Mouse (Mus musculus): ENCODE results near the gene Pls1. TPM values are rescaled to one million over a fixed set of nuclear protein-coding genes. Genes with fewer than 3 reads are reported as not detected.

Gene Pls1
- polyA plus RNA-seq (2012): not detected in 2 replicates

GRCm38 (mm10) chr9:95844825-95845460 is at the start of gene Pls1:
Gene Pls1 (minus strand): TSS chr9:95845311.
- no peak for TF ChIP-seq GATA1 (IDR thresholded peaks at IDR 0.05; ENCODE audit: low read length)

GRCm38 (mm10) chr9:95882751-95883150 is 37.6 kb upstream of the Pls1 start:
- TF ChIP-seq GATA1 (IDR thresholded peaks at IDR 0.05; ENCODE audit: low read length): no peak

GRCm38 (mm10) chr9:95878246-95878645 is 33.1 kb upstream of the Pls1 start:
- no peak for TF ChIP-seq GATA1 (IDR thresholded peaks at IDR 0.05; ENCODE audit: low read length)

DNA sequence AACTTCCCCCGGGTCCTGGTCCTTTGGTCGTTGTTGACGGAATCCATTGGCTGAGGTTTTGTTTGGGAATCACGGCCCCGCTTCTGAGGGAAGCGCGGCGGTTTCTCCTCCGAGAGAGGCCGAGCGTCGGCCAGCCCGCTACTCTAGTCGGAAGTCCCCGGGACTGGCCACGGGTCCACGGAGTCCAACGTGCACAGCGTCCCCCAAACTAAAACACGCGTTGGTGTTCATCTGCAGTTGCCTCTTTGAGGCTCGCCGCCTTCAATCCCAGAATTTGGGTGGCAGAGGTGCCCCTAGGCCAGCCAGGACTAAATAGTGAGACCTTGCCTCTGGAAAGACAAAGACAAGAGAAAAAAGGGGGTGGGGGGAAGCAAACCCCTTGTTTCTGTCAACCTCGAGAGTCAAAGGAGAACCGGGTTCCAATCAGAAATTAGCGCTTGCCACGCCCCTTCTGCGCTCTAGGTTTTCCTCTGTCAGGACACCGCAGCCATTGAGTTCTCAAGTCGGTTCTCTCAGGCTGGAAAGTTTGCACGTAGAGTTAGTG is 13.0 kb upstream of the Pls1 start:
- no peak for TF ChIP-seq GATA1 (IDR thresholded peaks at IDR 0.05; ENCODE audit: low read length)

GRCm38 (mm10) chr9:95857414-95858026 is 12.4 kb upstream of the Pls1 start, which contains the start of gene Atr:
Gene Atr (plus strand): TSS chr9:95857597.
- no peak for TF ChIP-seq GATA1 (IDR thresholded peaks at IDR 0.05; ENCODE audit: low read length)

DNA sequence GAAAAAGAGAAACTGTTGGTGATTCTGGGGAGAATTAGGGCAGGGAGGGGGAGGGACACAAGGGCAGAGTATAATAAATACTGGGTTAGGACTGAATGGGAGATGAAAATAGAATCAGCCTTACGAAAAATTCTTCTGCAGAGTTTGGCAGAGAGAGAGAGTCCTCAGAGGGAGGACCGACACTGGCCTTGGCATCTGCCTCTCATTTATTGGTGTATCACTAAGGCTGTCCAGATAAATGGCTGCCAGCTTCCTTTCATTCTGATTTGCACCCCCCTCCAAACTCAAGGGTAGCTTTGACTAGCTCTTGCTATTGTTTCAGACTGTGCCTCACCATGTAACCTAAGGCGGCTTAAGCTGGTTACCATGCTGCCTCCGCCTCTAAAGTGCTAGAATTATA is 10.9 kb upstream of the Pls1 start:
- TF ChIP-seq GATA1 (IDR thresholded peaks at IDR 0.05; ENCODE audit: low read length): no peak

GRCm38 (mm10) chr9:95854891-95855290 is 9.8 kb upstream of the Pls1 start:
- TF ChIP-seq GATA1 (IDR thresholded peaks at IDR 0.05; ENCODE audit: low read length): no peak

DNA sequence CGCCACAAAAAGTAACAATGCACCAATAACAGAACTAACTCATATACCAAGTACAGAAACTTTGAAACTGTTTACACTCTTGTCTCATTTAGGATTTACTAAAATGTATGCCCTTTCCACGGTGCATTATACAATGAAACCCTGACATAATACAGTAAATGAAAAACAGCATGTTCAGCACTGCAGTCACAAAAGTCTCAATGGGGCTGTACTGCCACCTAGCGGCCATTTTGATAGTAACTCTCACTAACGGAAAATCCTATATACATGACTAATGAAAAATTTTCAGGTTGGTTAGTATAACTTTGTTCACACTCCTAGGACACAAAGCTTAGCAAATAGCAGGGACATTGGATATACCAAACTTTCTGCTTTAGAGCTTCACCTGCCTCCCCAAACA is 7.8 kb upstream of the Pls1 start:
- no peak for TF ChIP-seq GATA1 (IDR thresholded peaks at IDR 0.05; ENCODE audit: low read length)

- TF ChIP-seq GATA1 (IDR thresholded peaks at IDR 0.05; ENCODE audit: low read length): no peak
These were observed 6.6 kb upstream of the Pls1 start for GRCm38 (mm10) chr9:95851671-95852070.

DNA sequence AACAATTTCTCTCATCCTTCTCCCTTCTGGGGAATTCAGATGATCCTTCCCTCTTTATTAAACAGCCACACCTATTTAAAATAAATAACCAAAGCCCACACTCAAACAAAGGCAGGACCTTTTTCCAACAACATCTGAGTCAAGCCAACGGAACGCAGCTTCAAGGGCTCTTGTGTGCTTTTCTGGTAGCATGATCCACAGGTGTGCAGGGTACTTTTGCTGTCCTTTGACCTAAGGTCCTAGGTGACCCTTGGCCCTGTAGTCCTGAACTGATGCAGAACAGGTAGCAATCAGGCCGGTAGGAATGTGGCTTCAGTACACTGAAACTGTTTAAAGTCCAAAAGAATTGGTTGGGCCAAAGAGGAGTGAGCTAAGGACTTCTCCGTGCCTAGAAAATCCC is 600 bp upstream of the Pls1 start:
- no peak for TF ChIP-seq GATA1 (IDR thresholded peaks at IDR 0.05; ENCODE audit: low read length)

- TF ChIP-seq GATA1 (IDR thresholded peaks at IDR 0.05; ENCODE audit: low read length): no peak
These were observed 5.7 kb downstream of the Pls1 start for GRCm38 (mm10) chr9:95839424-95839823.

DNA sequence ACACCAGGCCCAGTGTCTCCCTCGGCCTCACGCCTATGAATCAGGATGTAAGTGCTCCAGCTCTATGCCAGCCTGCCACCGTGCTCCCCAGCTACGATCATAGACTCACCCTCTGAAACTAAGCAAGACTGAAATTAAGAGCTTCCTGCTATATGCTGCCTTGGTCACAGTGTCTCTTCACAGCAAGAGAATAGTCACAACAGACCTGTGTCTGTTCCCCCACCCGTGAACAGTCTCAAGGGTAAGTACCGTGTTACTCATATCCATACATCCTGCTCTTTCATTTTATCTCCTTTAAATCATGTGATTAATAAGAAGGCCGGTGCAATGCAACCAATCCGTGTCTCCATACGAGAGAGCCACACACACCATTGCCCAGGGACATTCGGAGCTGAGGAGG is 9.4 kb downstream of the Pls1 start:
- no peak for TF ChIP-seq GATA1 (IDR thresholded peaks at IDR 0.05; ENCODE audit: low read length)

DNA sequence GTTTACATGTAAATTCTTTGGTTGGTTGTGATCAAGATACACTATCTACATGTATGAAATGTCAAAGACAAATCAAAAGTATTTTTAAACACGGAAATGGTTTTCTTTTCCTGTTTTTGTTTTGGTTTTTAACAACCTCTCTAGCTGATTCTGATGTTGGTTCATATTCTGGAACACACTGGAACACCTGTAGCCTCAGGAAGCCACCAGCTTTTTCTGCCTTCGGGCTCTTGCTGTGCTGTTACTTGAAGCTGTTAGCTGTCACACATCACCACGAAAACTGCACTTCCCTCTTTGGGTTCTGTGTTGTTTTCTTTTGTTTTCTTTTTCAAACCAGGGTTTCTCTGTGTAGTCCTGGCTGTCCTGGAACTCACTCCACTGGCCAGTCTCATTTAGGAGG is 10.3 kb downstream of the Pls1 start:
- TF ChIP-seq GATA1 (IDR thresholded peaks at IDR 0.05; ENCODE audit: low read length): no peak

DNA sequence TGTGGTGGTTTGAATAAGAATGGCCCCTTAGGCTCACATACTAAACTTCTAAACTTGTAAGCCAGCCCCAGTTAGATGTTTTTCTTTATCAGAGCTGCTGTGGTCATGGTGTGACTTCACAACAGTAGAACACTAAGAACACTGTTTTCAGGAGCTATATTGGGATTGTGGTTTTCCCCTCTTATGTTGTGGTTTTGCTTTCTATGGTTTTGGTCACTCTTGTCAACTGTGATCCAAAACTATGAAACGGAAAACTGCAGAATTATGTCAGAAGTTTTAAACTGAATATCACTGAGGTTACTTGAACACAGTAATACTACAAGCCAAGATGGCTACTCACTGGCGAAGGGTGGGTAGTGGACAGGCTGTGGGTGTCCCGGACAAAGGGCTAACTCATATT is 12.4 kb downstream of the Pls1 start:
- no peak for TF ChIP-seq GATA1 (IDR thresholded peaks at IDR 0.05; ENCODE audit: low read length)

- no peak for TF ChIP-seq GATA1 (IDR thresholded peaks at IDR 0.05; ENCODE audit: low read length)
These were observed 17.5 kb downstream of the Pls1 start for GRCm38 (mm10) chr9:95827565-95827964.

DNA sequence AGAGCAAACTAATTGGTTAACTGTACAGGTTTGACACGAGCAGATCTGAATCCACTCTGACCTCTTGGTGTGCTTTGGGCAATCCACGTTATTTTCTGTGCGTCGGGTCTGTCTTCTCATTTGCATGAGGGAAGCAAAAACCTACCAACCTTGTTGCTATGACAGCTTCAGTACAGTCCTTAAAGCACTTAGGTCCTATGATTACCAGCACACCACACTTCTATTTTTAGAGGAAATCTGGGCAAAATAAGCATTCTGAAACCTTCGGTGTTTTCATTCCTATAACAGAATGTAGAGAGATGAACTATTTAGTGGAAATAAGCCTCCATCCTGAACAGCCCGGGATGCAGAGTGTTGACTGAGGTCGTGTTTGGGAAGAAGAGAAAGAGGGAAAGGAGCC is 22.6 kb downstream of the Pls1 start:
- no peak for TF ChIP-seq GATA1 (IDR thresholded peaks at IDR 0.05; ENCODE audit: low read length)

DNA sequence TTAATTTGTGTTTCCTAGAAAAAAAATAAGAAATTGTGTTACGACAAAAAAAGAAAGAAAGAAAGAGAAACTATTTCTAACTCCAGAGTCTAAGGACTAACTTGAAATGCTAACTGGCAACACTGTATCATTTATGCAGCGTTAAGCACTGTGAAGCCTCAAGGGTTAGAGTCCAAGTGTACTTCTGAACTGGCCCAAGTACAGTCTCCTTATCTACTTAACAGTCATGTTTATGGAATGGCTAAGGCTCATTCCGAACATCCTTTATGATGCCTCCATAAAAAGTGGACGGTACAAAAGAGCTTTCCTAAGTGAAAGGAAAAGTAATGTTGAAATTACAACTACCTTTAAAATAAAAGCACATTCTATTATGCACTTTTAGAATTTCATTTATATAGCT is 29.4 kb downstream of the Pls1 start:
- no peak for TF ChIP-seq GATA1 (IDR thresholded peaks at IDR 0.05; ENCODE audit: low read length)

All from G1E-ER4 (cell line).